Mouse (Mus musculus) kidney, postnatal 25 days (tissue): ENCODE data around the gene Slc6a6.

Experiments used
- DNase-seq, 2 experiments: peaks; one replicate each; pipeline ENCODE4 v3.0.0; 2021; ENCODE audit warnings: mixed read lengths in 2 of 2

Gene Slc6a6

GRCm38 (mm10) chr6:91788311-91788798, 104.5 kb downstream of the Slc6a6 start:
- DNase-seq, result no peak

GRCm38 (mm10) chr6:91795640-91796039, 111.8 kb downstream of the Slc6a6 start:
- peak in 1 of 2 experiments; percentile 20 for DNase-seq

- peak; percentile 84 to 91 for DNase-seq
Measured at GRCm38 (mm10) chr6:91796064-91796463, 112.2 kb downstream of the Slc6a6 start.

GRCm38 (mm10) chr6:91796736-91797135, 112.9 kb downstream of the Slc6a6 start:
- DNase-seq, result no peak

- no peak for DNase-seq
Measured at GRCm38 (mm10) chr6:91798496-91798895, 114.6 kb downstream of the Slc6a6 start.

GRCm38 (mm10) chr6:91804177-91804576, 120.3 kb downstream of the Slc6a6 start:
- DNase-seq, result no peak

GRCm38 (mm10) chr6:91807169-91807568, 123.3 kb downstream of the Slc6a6 start:
- DNase-seq, result no peak

- no peak for DNase-seq
Measured at GRCm38 (mm10) chr6:91808022-91808421, 124.2 kb downstream of the Slc6a6 start.
